Mouse (Mus musculus): ENCODE results near the gene Fam228b. TPM values are rescaled to one million over a fixed set of nuclear protein-coding genes. Genes with fewer than 3 reads are reported as not detected.
"Not testable (repeated sequence)": the region's sequence is repeated elsewhere in the genome, so short reads cannot be mapped to it uniquely, and the experiment has no call there.

Gene Fam228b
- polyA plus RNA-seq, 1 experiment from 2014 or later = 4.9 TPM

- 93% methylated on average over 4 of the region's 4 CpGs for WGBS
- Histone ChIP-seq H3K36me3 (peaks cover 49% of the 10 kb centered on the region), H3K9ac (replicated peaks) (no peak overlapping the region), H3K27ac (no peak overlapping the region), H3K4me3 (replicated peaks) (no peak overlapping the region), H3K4me1 (replicated peaks) (no peaks in the 10 kb centered on the region), H3K4me2 (replicated peaks) (no peak overlapping the region), H3K27me3 (no peaks in the 10 kb centered on the region), H3K9me3 (no peaks in the 10 kb centered on the region)
- ATAC-seq = no peak
Measured at GRCm38 (mm10) chr12:4708296-4708695, 60.8 kb downstream of the Fam228b start.

- no peak for ATAC-seq
- 94% methylated on average over 14 of the region's 14 CpGs for WGBS
- H3K4me1 ChIP-seq (replicated peaks) = no peaks in the 10 kb centered on the region
- H3K9ac ChIP-seq (replicated peaks) = no peak overlapping the region
- no peaks in the 10 kb centered on the region for H3K9me3 ChIP-seq
- no peaks in the 10 kb centered on the region for H3K27me3 ChIP-seq
- H3K36me3 ChIP-seq = peaks cover 45% of the 10 kb centered on the region
- no peak overlapping the region for H3K4me3 ChIP-seq (replicated peaks)
- no peak overlapping the region for H3K27ac ChIP-seq
- H3K4me2 ChIP-seq (replicated peaks) = no peak overlapping the region
Measured at GRCm38 (mm10) chr12:4707488-4708017, 61.5 kb downstream of the Fam228b start.

GRCm38 (mm10) chr12:4706901-4707300 is 62.2 kb downstream of the Fam228b start:
- WGBS = 90% methylated on average over 10 of the region's 10 CpGs
- H3K36me3 ChIP-seq = peaks cover 45% of the 10 kb centered on the region

DNA sequence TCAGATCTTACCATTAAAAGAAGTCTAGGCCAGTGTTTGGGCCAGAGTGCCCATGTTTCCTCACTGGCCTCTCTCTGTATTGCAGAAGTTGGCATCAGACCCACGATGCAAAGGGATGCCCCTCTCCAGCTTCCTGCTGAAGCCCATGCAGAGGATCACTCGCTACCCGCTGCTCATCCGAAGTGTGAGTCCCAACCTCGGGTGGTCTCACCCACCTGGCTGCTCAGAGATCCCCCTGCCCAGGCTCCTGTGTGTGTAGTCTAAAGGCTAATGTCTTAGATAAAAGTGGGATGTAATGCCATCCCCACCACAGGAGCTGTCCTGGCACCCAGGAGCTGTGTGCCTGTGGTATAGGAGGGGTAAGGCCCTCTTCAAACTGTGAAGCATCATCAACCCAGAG is 62.9 kb downstream of the Fam228b start:
- H3K4me3 ChIP-seq (replicated peaks) = no peak overlapping the region
- ATAC-seq = no peak
- WGBS = 93% methylated on average over 5 of the region's 5 CpGs

More at GRCm38 (mm10) chr12:4706901-4707300, 62.2 kb downstream of the Fam228b start:
- H3K4me2 ChIP-seq (replicated peaks) = no peak overlapping the region
- H3K9ac ChIP-seq (replicated peaks) = no peak overlapping the region
- H3K27ac ChIP-seq = no peak overlapping the region
- H3K27me3 ChIP-seq = no peaks in the 10 kb centered on the region
- H3K4me1 ChIP-seq (replicated peaks) = no peaks in the 10 kb centered on the region
- no peak for ATAC-seq
- no peaks in the 10 kb centered on the region for H3K9me3 ChIP-seq
- H3K4me3 ChIP-seq (replicated peaks) = no peak overlapping the region

GRCm38 (mm10) chr12:4705626-4706025 is 63.4 kb downstream of the Fam228b start:
- not testable (repeated sequence) for H3K27me3 ChIP-seq; H3K9me3 ChIP-seq; ATAC-seq; H3K9ac ChIP-seq (replicated peaks); H3K4me1 ChIP-seq (replicated peaks); H3K4me2 ChIP-seq (replicated peaks); H3K4me3 ChIP-seq (replicated peaks); H3K27ac ChIP-seq
- H3K36me3 ChIP-seq = peaks cover 45% of the 10 kb centered on the region
- 75% methylated on average over 6 of the region's 6 CpGs for WGBS

More for the DNA sequence above, 62.9 kb downstream of the Fam228b start:
- peaks cover 44% of the 10 kb centered on the region for H3K36me3 ChIP-seq
- H3K4me2 ChIP-seq (replicated peaks) = no peak overlapping the region
- H3K27me3 ChIP-seq = no peaks in the 10 kb centered on the region
- H3K4me1 ChIP-seq (replicated peaks) = no peaks in the 10 kb centered on the region
- no peak overlapping the region for H3K27ac ChIP-seq
- no peaks in the 10 kb centered on the region for H3K9me3 ChIP-seq
- no peak overlapping the region for H3K9ac ChIP-seq (replicated peaks)

DNA sequence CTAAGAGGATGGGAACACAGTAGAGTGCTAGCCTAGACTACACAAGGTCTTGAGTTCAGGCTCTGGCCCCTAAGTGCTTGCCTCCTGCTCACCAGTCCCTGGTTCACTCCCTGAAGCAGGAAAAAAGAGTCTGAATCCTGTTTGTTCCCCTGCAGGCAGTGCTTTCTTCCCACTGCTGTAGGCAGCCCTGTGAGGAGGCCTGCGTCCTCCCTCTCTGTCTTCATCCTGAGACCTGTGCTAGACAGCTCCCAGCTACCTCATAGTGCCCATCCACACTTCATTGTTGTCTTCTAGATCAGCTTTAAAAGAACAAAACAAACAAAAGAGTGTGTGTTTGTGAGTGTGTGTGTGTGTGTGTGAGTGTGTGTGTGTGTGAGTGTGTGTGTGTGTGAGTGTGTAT is 74.5 kb downstream of the Fam228b start:
- Histone ChIP-seq H3K4me2 (replicated peaks) (no peak overlapping the region), H3K27ac (no peak overlapping the region), H3K9me3 (no peaks in the 10 kb centered on the region)

DNA sequence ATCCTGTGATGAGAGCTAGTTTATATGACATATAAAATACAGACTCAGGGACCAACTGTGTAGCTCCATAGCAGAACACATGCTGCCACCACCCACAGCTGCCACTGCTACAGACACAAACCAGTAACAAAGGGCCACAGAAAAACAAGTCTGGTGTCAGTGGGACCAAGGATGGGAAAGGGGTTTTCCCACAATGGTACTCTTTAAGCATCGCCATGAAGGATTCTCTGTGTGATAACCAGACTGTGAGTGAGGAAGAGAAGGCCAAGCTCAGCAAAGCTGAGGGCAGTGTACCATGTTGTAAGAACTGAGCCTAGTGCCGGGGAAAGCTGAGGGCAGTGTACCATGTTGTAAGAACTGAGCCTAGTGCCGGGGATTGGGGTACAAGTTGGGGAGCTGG is 77.9 kb downstream of the Fam228b start:
- no peaks in the 10 kb centered on the region for H3K4me1 ChIP-seq (replicated peaks)
- no peak overlapping the region for H3K27ac ChIP-seq
- no peak for ATAC-seq
- H3K9ac ChIP-seq (replicated peaks) = no peak overlapping the region
- no peaks in the 10 kb centered on the region for H3K9me3 ChIP-seq
- H3K27me3 ChIP-seq = no peaks in the 10 kb centered on the region
- no peak overlapping the region for H3K4me2 ChIP-seq (replicated peaks)
- H3K36me3 ChIP-seq = no peaks in the 10 kb centered on the region
- 90% methylated on average over 3 of the region's 3 CpGs for WGBS
- no peak overlapping the region for H3K4me3 ChIP-seq (replicated peaks)

More for the DNA sequence above, 74.5 kb downstream of the Fam228b start:
- no peak overlapping the region for H3K9ac ChIP-seq (replicated peaks)
- 95% methylated on average over 1 of the region's 1 CpGs for WGBS
- no peak for ATAC-seq
- H3K27me3 ChIP-seq = no peaks in the 10 kb centered on the region
- peaks cover 14% of the 10 kb centered on the region; the same call in 1 of the 2 replicates for H3K36me3 ChIP-seq
- H3K4me3 ChIP-seq (replicated peaks) = no peak overlapping the region
- H3K4me1 ChIP-seq (replicated peaks) = no peaks in the 10 kb centered on the region

Other genes starting within 250 kb of the Fam228b start
- gene Itsn2, start 176.6 kb downstream of the Fam228b start, polyA plus RNA-seq (2015; fragmentation: Nextera tagmentation; extraction: Ambion mirVana) = 16.7 and 17.3 TPM in 2 replicates
- gene Gm3625, start 176.3 kb downstream of the Fam228b start, polyA plus RNA-seq (2015; fragmentation: Nextera tagmentation; extraction: Ambion mirVana) = not detected in 2 replicates
- 0.52 and 1.0 TPM in 2 replicates for gene Fam228a, start 30.8 kb downstream of the Fam228b start, polyA plus RNA-seq (2015; fragmentation: Nextera tagmentation; extraction: Ambion mirVana)
- gene Pfn4, start 245 bp downstream of the Fam228b start, polyA plus RNA-seq (2015; fragmentation: Nextera tagmentation; extraction: Ambion mirVana) = 9.1 and 10.2 TPM in 2 replicates
- 302 and 303 TPM in 2 replicates for gene Sf3b6, start 48.3 kb upstream of the Fam228b start, polyA plus RNA-seq (2015; fragmentation: Nextera tagmentation; extraction: Ambion mirVana)
- 18.3 and 20.7 TPM in 2 replicates for gene Fkbp1b, start 72.3 kb upstream of the Fam228b start, polyA plus RNA-seq (2015; fragmentation: Nextera tagmentation; extraction: Ambion mirVana)
- 14.9 and 17.9 TPM in 2 replicates for gene Wdcp, start 74.0 kb upstream of the Fam228b start, polyA plus RNA-seq (2015; fragmentation: Nextera tagmentation; extraction: Ambion mirVana)
- 1.8 and 2.2 TPM in 2 replicates for gene Mfsd2b, start 105.1 kb upstream of the Fam228b start, polyA plus RNA-seq (2015; fragmentation: Nextera tagmentation; extraction: Ambion mirVana)
- 33.7 and 35.7 TPM in 2 replicates for gene Ubxn2a, start 138.4 kb upstream of the Fam228b start, polyA plus RNA-seq (2015; fragmentation: Nextera tagmentation; extraction: Ambion mirVana)
- 15.2 and 17.5 TPM in 2 replicates for gene Atad2b, start 148.1 kb upstream of the Fam228b start, polyA plus RNA-seq (2015; fragmentation: Nextera tagmentation; extraction: Ambion mirVana)

Data from midbrain, embryonic 13.5 days (tissue).